Mouse (Mus musculus): Measurements from ENCODE around the gene Atp2b2. TPM values are rescaled to one million over a fixed set of nuclear protein-coding genes. Genes with fewer than 3 reads are reported as not detected.

The Atp2b2 gene
- under 1 TPM; 0.10 to 0.28 TPM for total RNA-seq (2021)
- long read RNA-seq, experiment 1 = 0 reads
- long read RNA-seq, experiment 2 = 0 reads

DNA sequence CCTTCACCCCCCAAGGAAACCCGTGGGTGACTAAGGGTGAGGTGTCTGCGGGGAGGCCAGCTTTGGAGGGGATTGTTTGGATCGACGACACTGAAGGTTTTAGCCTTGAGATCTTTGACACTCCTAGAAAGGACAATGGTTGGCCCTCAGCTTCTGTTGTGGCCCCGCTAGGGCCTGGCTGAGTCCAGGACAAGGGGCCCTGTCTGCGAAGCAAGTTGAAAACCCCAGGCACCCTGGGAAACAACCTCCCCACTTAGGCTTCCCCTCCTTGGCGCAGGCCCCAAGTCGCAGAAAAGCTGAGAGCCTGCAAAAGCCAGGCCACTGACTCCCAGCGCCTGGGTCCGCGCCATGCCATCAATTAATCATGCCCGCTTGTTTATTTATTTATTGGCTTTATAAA is at the start of gene Atp2b2:
TSS of gene Atp2b2 (minus strand) at position 282 of the 400 bp plus-strand sequence.
- Histone ChIP-seq H3K4me3 (peak within 1 kb of the TSS; percentile 41), H3K27ac (no peak within 1 kb of the TSS)
- intact Hi-C loops (cut with DNase I) = no loop called here
- no peak for DNase-seq
- no peak for TF ChIP-seq CTCF (IDR thresholded peaks at IDR 0.05)

DNA sequence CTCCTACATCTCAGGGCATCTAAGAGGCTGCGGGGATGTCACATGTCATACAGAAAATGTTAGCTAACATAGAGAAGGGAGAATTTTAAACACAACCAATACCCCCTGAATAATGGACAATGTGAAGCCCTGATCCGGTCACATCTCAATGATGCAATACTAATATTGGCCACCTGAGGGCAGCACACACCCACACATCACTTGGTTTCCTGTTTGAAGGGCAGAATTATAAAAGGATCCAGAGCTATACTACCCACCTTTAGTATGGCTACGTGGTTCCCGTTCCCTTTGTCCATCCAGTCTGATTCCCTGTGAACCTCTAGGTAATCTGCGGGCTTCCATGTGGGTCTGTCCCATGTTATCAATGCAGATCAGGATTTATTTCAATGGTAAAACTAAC is 47.2 kb upstream of the Atp2b2 start:
- peak; percentile 43 for DNase-seq
- Histone ChIP-seq H3K4me3 (no peak overlapping the region), H3K27ac (no peak overlapping the region)
- TF ChIP-seq CTCF (IDR thresholded peaks at IDR 0.05) = peak; percentile 87
- intact Hi-C loops (cut with DNase I) = loop anchor here (1.0 to 5.0 kb wide), 3 partner anchors 113 to 253 kb away; no protein-coding TSS in a partner anchor

DNA sequence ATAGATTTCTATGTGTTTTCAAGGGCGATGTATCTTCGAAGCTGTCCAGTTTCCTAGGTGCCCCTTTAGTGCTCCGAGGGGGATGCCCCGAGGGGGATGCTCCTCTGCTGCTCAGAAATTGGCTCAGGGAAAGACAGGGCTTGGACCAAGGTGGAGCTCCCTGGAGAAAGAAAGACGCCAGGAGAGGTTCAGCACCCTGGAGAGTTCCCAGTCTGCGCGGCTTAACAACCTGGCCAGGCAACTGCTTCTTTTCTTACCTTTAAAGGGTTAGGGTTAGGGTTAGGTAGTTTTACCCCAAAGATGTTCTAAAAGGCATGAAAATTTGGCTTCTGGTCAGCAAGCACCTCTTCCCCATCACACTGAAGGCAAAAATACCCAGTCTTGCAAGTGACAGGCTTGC is 44.7 kb upstream of the Atp2b2 start:
- Histone ChIP-seq H3K4me3 (no peak overlapping the region), H3K27ac (no peak overlapping the region)
- no peak for TF ChIP-seq CTCF (IDR thresholded peaks at IDR 0.05)
- intact Hi-C loops (cut with DNase I) = loop anchor here (5.0 kb wide), 1 partner anchor 115 kb away; no protein-coding TSS in a partner anchor
- DNase-seq = no peak

DNA sequence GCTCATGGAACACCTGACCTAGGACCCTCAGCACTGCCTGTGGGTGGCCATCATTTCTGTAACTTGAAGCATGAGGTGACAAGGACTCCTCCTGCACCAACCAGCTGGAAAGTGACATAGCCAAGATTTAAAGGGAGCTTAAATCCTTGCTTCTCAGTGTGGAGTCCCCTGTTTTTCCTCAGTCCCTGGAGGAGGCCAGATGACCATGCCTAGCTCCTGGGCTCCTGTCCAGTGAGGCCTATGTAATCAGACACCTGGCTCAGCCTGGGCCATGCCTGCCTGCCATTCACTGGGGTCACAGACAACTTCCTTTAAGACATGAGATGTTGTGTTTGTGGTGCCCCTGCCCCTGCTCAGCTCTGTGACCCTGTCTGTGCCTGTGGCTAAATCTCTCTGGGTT is 36.1 kb upstream of the Atp2b2 start:
- TF ChIP-seq CTCF (IDR thresholded peaks at IDR 0.05) = no peak
- H3K4me3 ChIP-seq = no peak overlapping the region
- no peak for DNase-seq
- intact Hi-C loops (cut with DNase I) = no loop called here
- H3K27ac ChIP-seq = no peak overlapping the region

DNA sequence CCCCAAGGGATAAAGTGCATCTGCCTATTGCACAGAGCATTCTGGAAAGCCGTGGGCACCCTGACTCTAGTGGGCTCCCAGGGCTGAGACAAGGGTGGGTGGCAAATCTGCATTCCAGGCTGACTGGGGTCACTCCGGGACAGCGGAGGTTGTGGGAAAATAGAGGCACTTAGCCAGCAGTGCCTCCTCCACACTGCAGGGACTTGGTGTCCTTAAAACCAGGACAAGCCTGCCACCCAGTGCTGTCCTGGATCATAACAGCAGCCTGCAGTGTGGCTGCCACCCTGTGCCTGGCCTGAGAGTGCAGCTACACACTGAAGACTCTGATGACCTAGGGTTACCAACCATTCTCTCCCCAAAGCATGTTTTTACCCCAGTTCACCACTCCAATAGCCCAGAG is 34.1 kb upstream of the Atp2b2 start:
- H3K27ac ChIP-seq = no peak overlapping the region
- peak; percentile 41; the same call in 1 of the 2 replicates for TF ChIP-seq CTCF (IDR thresholded peaks at IDR 0.05)
- H3K4me3 ChIP-seq = no peak overlapping the region
- intact Hi-C loops (cut with DNase I) = no loop called here
- DNase-seq = peak; percentile 19

DNA sequence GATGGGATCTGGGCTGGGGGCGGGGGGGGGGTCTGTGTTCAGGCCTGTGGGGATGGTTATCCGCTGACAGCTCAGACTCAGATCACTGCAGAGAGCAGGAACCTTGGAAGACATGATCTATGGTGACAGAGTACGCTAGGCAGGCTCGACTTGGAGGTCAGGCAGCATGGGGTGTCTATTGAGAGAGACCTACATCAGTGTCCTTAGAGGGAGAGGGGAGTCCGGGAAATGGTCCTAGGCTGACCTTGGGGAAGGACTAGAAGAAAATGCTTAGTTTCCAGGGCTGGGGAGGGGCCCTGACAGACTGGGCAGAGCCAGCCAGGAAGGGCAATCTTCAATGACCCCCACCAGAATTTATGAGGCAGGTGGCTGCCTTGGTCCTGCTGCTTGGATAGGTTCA is 33.6 kb upstream of the Atp2b2 start:
- intact Hi-C loops (cut with DNase I) = no loop called here
- H3K4me3 ChIP-seq = no peak overlapping the region
- TF ChIP-seq CTCF (IDR thresholded peaks at IDR 0.05) = no peak
- no peak overlapping the region for H3K27ac ChIP-seq
- DNase-seq = no peak

DNA sequence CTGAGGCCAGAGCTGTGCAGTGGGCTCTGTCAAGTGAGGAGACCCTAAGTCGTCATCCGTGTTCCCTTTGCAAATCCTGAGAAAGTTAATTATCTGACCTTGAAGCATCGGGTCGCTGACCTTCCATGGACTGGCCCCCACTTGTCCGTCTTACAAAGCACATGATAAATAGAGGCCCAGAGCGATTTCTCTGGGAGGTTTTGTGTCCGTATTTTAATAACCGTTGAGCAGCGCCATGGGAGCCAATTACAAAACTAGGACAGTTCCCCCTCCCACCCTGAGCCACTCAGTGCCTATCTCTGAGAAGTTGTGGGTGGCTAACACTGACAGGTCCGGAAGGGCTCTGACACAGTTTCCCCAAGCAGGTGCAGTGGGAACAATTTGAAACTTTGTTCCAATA is 32.5 kb upstream of the Atp2b2 start:
- Histone ChIP-seq H3K4me3 (no peak overlapping the region), H3K27ac (no peak overlapping the region)
- DNase-seq = no peak
- intact Hi-C loops (cut with DNase I) = no loop called here
- TF ChIP-seq CTCF (IDR thresholded peaks at IDR 0.05) = no peak

DNA sequence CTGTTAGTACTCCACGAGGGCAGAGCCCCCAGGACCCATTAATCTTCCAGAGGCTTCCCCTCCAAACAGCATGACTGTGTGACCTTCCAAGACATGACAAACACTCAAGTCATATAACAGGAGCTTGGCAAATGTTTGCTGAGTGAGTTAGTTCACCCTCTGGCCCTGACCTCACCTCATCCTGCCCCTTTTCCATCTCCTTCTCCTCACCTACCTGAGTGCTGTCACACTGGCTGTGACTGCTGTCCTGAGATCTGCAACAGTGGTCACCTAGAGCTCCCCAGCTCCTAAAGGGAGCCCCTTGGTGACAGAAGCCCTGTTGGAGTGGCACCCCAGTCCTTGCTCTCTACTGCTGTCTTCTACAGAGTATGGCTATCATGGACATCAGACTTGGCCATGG is 31.8 kb upstream of the Atp2b2 start:
- H3K4me3 ChIP-seq = no peak overlapping the region
- intact Hi-C loops (cut with DNase I) = no loop called here
- no peak overlapping the region for H3K27ac ChIP-seq
- TF ChIP-seq CTCF (IDR thresholded peaks at IDR 0.05) = no peak
- DNase-seq = no peak

DNA sequence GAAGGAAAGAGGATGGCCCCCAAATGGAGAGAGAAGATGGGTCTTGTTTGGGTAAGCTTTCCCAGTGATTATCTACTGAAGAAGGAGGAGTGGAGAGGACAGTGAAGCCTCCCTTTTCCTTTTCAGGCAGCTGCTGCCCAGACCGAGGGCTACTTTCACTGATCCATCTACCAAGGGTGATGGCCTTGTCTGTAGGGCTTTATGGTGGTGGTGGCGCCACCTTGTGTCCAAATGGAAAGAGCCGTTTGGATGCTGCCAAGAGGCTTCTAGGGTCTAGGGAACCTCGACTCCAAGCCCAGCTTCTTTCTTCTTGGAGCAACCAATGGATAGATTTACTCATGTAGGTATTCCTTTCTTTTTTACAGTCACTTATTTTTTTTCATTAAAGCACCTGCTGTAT is 29.2 kb upstream of the Atp2b2 start:
- peak; percentile 73 for TF ChIP-seq CTCF (IDR thresholded peaks at IDR 0.05)
- DNase-seq = peak; percentile 43
- no peak overlapping the region for H3K27ac ChIP-seq
- H3K4me3 ChIP-seq = no peak overlapping the region
- intact Hi-C loops (cut with DNase I) = loop anchor here (1.0 kb wide), 1 partner anchor 310 kb away; no protein-coding TSS in a partner anchor

DNA sequence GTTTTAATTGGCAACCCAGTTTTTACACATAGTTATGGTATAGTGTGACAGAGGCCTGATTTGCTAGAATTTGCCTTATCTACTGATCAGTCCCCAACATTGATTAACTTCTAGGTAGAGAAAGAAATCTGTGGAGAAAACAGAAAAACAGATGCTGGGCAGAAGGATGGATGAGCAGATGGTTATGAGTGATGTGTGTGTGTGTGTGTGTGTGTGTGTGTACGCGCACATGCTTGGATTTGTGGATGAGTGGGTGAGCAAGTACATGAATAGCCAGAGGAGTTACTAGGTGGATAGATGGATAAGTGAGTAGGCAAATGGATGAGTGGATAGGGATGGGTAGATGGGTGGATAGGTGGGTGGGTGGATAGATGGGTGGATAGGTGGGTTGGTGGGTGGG is 20.7 kb upstream of the Atp2b2 start:
- no peak for DNase-seq
- Histone ChIP-seq H3K27ac (no peak overlapping the region), H3K4me3 (no peak overlapping the region)
- intact Hi-C loops (cut with DNase I) = no loop called here
- no peak for TF ChIP-seq CTCF (IDR thresholded peaks at IDR 0.05)

DNA sequence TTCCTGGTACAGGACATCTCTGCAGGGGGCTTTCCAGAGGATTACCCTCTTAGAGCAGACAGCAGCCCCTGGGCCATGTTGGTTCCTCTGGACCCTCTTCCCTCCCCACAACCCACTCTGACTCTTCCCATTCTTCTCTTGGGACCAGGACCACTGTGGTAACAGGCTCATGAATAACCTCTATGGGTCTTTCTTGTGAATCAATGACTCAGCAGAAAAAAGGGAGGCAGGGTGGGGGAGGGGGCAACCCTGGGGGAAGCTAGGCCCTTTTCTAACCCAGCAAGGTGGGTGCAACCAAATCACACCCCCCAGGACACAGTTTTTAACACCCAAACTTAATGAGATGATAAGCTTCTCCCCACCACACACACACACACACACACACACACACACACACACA is 20.3 kb upstream of the Atp2b2 start:
- no peak for TF ChIP-seq CTCF (IDR thresholded peaks at IDR 0.05)
- intact Hi-C loops (cut with DNase I) = no loop called here
- DNase-seq = no peak
- Histone ChIP-seq H3K27ac (no peak overlapping the region), H3K4me3 (no peak overlapping the region)

DNA sequence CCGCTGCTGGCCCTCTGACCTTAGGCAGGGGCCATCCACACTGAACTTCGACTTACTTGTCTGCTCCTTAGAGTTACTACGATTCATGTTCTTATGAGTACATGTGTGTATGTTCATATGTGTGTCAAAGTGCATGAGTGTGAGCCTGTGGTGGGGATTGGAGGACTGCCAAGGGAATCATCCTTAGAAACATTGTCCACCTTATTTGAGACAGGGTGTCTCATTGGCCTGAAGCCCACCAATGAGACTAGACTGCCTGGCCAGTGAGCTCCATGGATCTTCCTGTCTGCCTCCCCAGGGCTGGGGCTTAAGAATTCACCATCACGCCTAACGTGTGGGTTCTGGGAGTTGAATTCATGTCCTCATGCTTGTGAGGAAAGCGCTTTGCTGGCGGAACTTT is 16.8 kb upstream of the Atp2b2 start:
- H3K4me3 ChIP-seq = no peak overlapping the region
- no peak for TF ChIP-seq CTCF (IDR thresholded peaks at IDR 0.05)
- no peak for DNase-seq
- H3K27ac ChIP-seq = no peak overlapping the region
- intact Hi-C loops (cut with DNase I) = no loop called here

DNA sequence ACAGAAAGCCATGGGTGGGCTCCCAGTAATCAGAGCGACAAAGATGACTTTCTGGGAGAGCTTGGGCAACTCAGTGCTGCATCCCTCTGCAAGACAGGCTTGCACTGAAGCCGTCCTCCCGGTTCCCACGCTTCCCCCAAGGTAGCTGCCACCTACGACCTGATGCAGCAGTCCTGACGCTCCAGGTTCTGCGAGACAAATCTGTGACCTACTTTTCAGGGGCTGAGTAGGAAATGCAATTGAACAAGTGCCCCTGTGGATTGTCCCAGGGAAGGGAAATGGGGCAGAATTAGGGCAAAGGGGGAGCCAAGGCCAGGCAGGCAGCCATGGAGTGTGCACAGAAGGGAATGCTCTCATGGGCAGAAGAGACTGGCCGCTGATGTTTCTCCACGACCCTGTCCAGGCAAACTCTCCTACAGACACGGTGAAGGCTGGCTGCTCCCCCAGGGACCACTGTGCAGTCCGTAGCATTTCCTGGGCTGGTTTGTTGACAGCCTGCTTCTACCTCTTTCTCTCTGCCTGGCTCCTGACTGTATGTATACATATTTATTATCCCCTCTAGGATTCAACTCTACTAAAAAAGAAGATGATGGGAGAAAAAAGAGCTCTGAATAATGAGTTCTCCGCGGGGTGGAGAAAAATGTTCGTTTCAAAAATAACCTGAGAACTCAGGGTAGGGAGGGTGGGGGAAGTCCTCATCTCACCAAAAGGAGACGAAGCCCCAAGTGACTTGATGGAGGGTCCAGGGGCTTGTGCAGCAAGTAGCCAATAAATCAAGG is 15.8 kb upstream of the Atp2b2 start:
- intact Hi-C loops (cut with DNase I) = no loop called here
- DNase-seq = no peak
- Histone ChIP-seq H3K4me3 (no peak overlapping the region), H3K27ac (no peak overlapping the region)
- TF ChIP-seq CTCF (IDR thresholded peaks at IDR 0.05) = no peak

DNA sequence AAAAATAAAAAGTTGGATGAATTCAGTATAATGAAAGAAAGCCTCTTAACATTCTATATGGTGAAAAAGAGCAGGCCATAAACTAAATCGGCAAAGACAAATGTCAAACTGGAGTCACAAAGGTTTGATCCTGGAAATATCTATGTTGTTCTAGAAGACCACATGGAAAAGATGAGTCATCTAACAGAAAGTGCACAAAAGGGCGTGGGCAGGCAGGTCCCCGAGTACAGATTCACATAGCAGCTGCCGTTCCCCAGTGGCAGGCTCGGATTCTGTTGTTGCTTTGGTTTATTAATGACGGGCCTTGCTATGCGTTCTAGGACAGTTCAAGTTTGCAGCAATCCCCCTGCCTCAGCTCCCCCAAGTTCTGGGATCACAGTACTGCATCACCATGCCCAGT is 12.9 kb upstream of the Atp2b2 start:
- no peak for TF ChIP-seq CTCF (IDR thresholded peaks at IDR 0.05)

More for the DNA sequence above, 12.9 kb upstream of the Atp2b2 start:
- DNase-seq = no peak
- H3K4me3 ChIP-seq = no peak overlapping the region
- intact Hi-C loops (cut with DNase I) = no loop called here
- H3K27ac ChIP-seq = no peak overlapping the region

Measured in gastrocnemius, adult 2 months (tissue).